In the genomic region with DNA sequence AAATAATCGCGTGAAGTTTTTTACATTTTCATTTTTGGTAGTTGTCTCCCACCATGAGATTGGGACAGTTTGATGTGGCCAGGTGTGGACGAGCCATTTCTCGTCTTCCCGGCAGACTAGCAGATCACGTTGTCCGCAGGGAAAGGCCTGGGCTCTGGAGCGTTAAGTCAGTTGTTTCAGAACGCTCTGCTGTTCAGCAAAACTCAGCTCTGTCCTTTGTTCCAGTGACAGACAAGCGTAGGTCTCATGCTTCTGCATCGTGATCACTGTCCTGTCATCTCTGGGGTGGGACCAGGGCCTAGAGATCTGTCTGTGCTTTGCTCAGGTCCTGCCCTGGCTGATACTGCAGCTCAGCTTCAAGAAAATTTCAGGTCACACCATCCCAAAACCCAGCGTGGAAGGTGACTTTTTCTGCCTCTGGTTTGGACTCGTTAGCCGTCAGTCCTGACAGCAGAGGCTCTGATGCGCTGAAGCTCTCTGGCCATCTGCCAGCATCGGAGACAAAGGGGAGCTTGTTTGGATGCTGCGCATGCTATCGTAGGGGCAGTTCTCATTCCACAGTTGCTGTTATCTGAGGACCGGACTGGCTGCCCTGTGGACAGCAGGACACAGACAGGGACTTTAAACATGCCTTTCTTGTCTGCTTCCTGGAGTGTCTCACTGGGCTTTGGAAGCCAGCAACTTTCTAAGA, we compare ENCODE assay signal across 9 mouse cellular contexts. TPM values are rescaled to one million over a fixed set of nuclear protein-coding genes. Genes with fewer than 3 reads are reported as not detected.
A peak's percentile ranks its signal among the peaks of the same experiment; 100 is the strongest.
DNase-seq lines count a peak whose midpoint lies in the region; ATAC-seq and TF ChIP-seq lines count a peak whose summit lies in the region.
"Had no signal": no experiment of that assay in that cellular context is flagged by ENCODE, and none has a peak within 500 bp of the region (broad histone marks: within the 10 kb centered on the region; RNA-seq: fewer than 3 reads in every experiment).

No protein-coding gene starts in this region.

- ATAC-seq in midbrain, embryonic 13.5 days = peak; percentile 80
- ATAC-seq in granulocyte monocyte progenitor cell, adult 5-6 weeks (replicated peaks; ENCODE audit: poor library complexity, severe bottlenecking) = no peak

- peak overlapping the region; percentile 80 for H3K27ac ChIP-seq in gastrocnemius, adult 2 months
- H3K27ac ChIP-seq in heart, embryonic 10.5 days = peak overlapping the region; percentile 77
- peak overlapping the region; percentile 82 for H3K27ac ChIP-seq in midbrain, embryonic 13.5 days
- H3K27ac ChIP-seq: limb, embryonic 15.5 days had no signal

- H3K27me3 ChIP-seq in heart, embryonic 10.5 days (ENCODE audit: insufficient read depth, poor library complexity, severe bottlenecking) = no peaks in the 10 kb centered on the region
- H3K27me3 ChIP-seq in midbrain, embryonic 13.5 days = no peaks in the 10 kb centered on the region
- H3K27me3 ChIP-seq: limb, embryonic 15.5 days had no signal

- H3K9me3 ChIP-seq in heart, embryonic 10.5 days = no peaks in the 10 kb centered on the region
- H3K9me3 ChIP-seq in midbrain, embryonic 13.5 days = no peaks in the 10 kb centered on the region
- H3K9me3 ChIP-seq: limb, embryonic 15.5 days had no signal

- WGBS in heart, embryonic 10.5 days = 38% methylated on average over 19 of the region's 19 CpGs
- 43% methylated on average over 19 of the region's 19 CpGs for WGBS in midbrain, embryonic 13.5 days

- no peak for DNase-seq in gastrocnemius, adult 2 months
- DNase-seq in gastrocnemius, adult 8-10 months (ENCODE audit: low spot score in 2 of 2) = no peak
- DNase-seq in embryo, embryonic 10 days (ENCODE audit: low spot score) = peak; percentile 60
- peak; percentile 87 for DNase-seq in heart, embryonic 10.5 days (ENCODE audit: low spot score)
- peak; percentile 80 for DNase-seq in layer of hippocampus, adult 9-11 months
- DNase-seq in adrenal gland, postnatal 36 days = no peak

- H3K9ac ChIP-seq in midbrain, embryonic 13.5 days (replicated peaks) = peak overlapping the region; percentile 41; the same call in 1 of the 2 replicates
- H3K9ac ChIP-seq: limb, embryonic 15.5 days had no signal

- peak overlapping the region; percentile 55 for H3K4me3 ChIP-seq in gastrocnemius, adult 2 months
- 0 out of 2 replicates have a peak overlapping the region, but pooled peaks have one; percentile 31 for H3K4me3 ChIP-seq in heart, embryonic 10.5 days
- H3K4me3 ChIP-seq in midbrain, embryonic 13.5 days (replicated peaks) = no peak overlapping the region
- H3K4me3 ChIP-seq: limb, embryonic 15.5 days had no signal

- peaks cover 52% of the 10 kb centered on the region for H3K4me1 ChIP-seq in heart, embryonic 10.5 days
- peaks cover 20% of the 10 kb centered on the region for H3K4me1 ChIP-seq in midbrain, embryonic 13.5 days (replicated peaks)
- H3K4me1 ChIP-seq: limb, embryonic 15.5 days had no signal

- intact Hi-C loops in gastrocnemius, adult 2 months (cut with DNase I) = no loop called here

- no peak for TF ChIP-seq CTCF in gastrocnemius, adult 2 months (IDR thresholded peaks at IDR 0.05)

- H3K4me2 ChIP-seq in midbrain, embryonic 13.5 days (replicated peaks) = peak overlapping the region; percentile 22
- H3K4me2 ChIP-seq: limb, embryonic 15.5 days had no signal

- H3K36me3 ChIP-seq in heart, embryonic 10.5 days = peaks cover 43% of the 10 kb centered on the region
- H3K36me3 ChIP-seq in midbrain, embryonic 13.5 days = peaks cover 14% of the 10 kb centered on the region

RNA-seq across cellular contexts. Expression of gene Synm, which starts 45.6 kb away (rescaled TPM):
- 100 to 1,000 TPM; 235 to 336 TPM for total RNA-seq in gastrocnemius, adult 2 months (2021)
- total RNA-seq in gastrocnemius, adult 8-10 months (2022) = 100 to 1,000 TPM; 268 to 577 (median 411) TPM
- polyA plus RNA-seq in heart, embryonic 10.5 days (2016; fragmentation: Nextera tagmentation; extraction: Ambion mirVana) = 5.1 and 7.1 TPM in 2 replicates
- polyA plus RNA-seq in midbrain, embryonic 13.5 days (2015; fragmentation: Nextera tagmentation; extraction: Ambion mirVana) = 2.6 and 2.8 TPM in 2 replicates
- not detected in 2 replicates for total RNA-seq in granulocyte monocyte progenitor cell, adult 5-6 weeks (2014; fragmentation: Nextera tagmentation)
- 0.15 TPM in 1 of 2 replicates, not detected in the other for total RNA-seq in granulocyte monocyte progenitor cell, adult 5-6 weeks (2017)
- total RNA-seq in adrenal gland, postnatal 36 days (2021) = 10 to 100 TPM; 14.1 to 18.8 TPM

Comparison
In these comparisons a context has a peak if more than half of its experiments do, and no peak if none do; other contexts are left out.
1. DNase-seq: peak in embryo, embryonic 10 days (single experiment), heart, embryonic 10.5 days (single experiment) and layer of hippocampus, adult 9-11 months (single experiment); none in gastrocnemius, adult 2 months (single experiment), gastrocnemius, adult 8-10 months (0 of 2) and adrenal gland, postnatal 36 days (0 of 2).
2. RNA of gene Synm, which starts 45.6 kb away (total RNA-seq): 268 to 577 TPM in gastrocnemius, adult 8-10 months, 235 to 336 TPM in gastrocnemius, adult 2 months and 14.1 to 18.8 TPM in adrenal gland, postnatal 36 days; 0.15 TPM in granulocyte monocyte progenitor cell, adult 5-6 weeks; every median in the first group is over 10 times any median in the second.
3. Peak in every context shown above with its lines, with median percentiles within 50 percentile points of each other: H3K27ac ChIP-seq.